Mouse (Mus musculus) myocyte (in vitro differentiated cells): ENCODE measurements around the gene Sergef. TPM values are rescaled to one million over a fixed set of nuclear protein-coding genes. Genes with fewer than 3 reads are reported as not detected.

ENCODE experiments used
- H3K27me3 ChIP-seq: one replicate; pipeline ENCODE4 v1.6.1; 2011; ENCODE audit not compliant: control insufficient read depth, insufficient read depth, insufficient read length
- H3K36me3 ChIP-seq: one replicate; pipeline ENCODE4 v1.6.1; 2011; ENCODE audit not compliant: control insufficient read depth, insufficient read depth
- H3K4me2 ChIP-seq: one replicate; pipeline ENCODE4 v1.6.1; 2011; ENCODE audit warnings: low read depth, control low read depth
- H3K4me3 ChIP-seq: one replicate; pipeline ENCODE4 v1.5.1; 2011; ENCODE audit warnings: mild to moderate bottlenecking, control low read depth, moderate library complexity
- H3K79me2 ChIP-seq: one replicate; pipeline ENCODE4 v1.6.1; 2011; ENCODE audit not compliant: control insufficient read depth, insufficient read depth
- H3ac ChIP-seq: one replicate; pipeline ENCODE4 v1.6.1; 2011; ENCODE audit not compliant: control insufficient read depth, insufficient read length
- CEBPB ChIP-seq: IDR thresholded peaks from 2 replicates; pipeline ENCODE4 v1.6.1; 2011; ENCODE audit warnings: mild to moderate bottlenecking, moderate library complexity; ENCODE audit not compliant: poor library complexity, insufficient read depth, severe bottlenecking
- E2F4 ChIP-seq: IDR thresholded peaks from one replicate; pipeline ENCODE4 v1.6.1; 2011; ENCODE audit warnings: mild to moderate bottlenecking, control low read depth, moderate library complexity; ENCODE audit not compliant: insufficient read depth
- MAX ChIP-seq: IDR thresholded peaks from one replicate; pipeline ENCODE4 v1.6.1; 2011; ENCODE audit warnings: low read depth, mild to moderate bottlenecking, control low read depth
- MYOD1 ChIP-seq, 3 experiments: IDR thresholded peaks; one replicate each; pipeline ENCODE4 v1.6.1; 2011; ENCODE audit warnings: control low read depth in 2 of 3, low read depth in 2 of 3, mild to moderate bottlenecking in 2 of 3, moderate library complexity in 1 of 3; ENCODE audit not compliant: insufficient read length in 2 of 3, control insufficient read depth in 1 of 3
- MYOG ChIP-seq, 3 experiments: IDR thresholded peaks; one replicate each; pipeline ENCODE4 v1.6.1; 2011; ENCODE audit warnings: control low read depth in 2 of 3, low read depth in 2 of 3, mild to moderate bottlenecking in 2 of 3; ENCODE audit not compliant: insufficient read length in 2 of 3, control insufficient read depth in 1 of 3, insufficient read depth in 1 of 3
- POLR2A ChIP-seq: IDR thresholded peaks from one replicate; pipeline ENCODE4 v1.6.1; 2011; ENCODE audit warnings: low read depth, mild to moderate bottlenecking, control low read depth, moderate library complexity; ENCODE audit not compliant: insufficient read length
- POLR2AphosphoS2 ChIP-seq: IDR thresholded peaks from one replicate; pipeline ENCODE4 v1.6.1; 2011; ENCODE audit warnings: low read depth, control low read depth; ENCODE audit not compliant: insufficient read length
- REST ChIP-seq: IDR thresholded peaks from one replicate; pipeline ENCODE4 v1.6.1; 2011; ENCODE audit warnings: mild to moderate bottlenecking, control low read depth, moderate library complexity; ENCODE audit not compliant: insufficient read depth, insufficient read length
- SRF ChIP-seq: IDR thresholded peaks from one replicate; pipeline ENCODE4 v1.6.1; 2011; ENCODE audit warnings: low read depth; ENCODE audit not compliant: control insufficient read depth, insufficient read length
- TCF12 ChIP-seq: IDR thresholded peaks from one replicate; pipeline ENCODE4 v1.6.1; 2011; ENCODE audit warnings: mild to moderate bottlenecking, control low read depth; ENCODE audit not compliant: poor library complexity, insufficient read depth, severe bottlenecking
- TCF3 ChIP-seq: IDR thresholded peaks from one replicate; pipeline ENCODE4 v1.6.1; 2011; ENCODE audit warnings: low read depth, control low read depth; ENCODE audit not compliant: insufficient read length
- USF1 ChIP-seq: IDR thresholded peaks from one replicate; pipeline ENCODE4 v1.6.1; 2011; ENCODE audit warnings: low read depth, mild to moderate bottlenecking, control low read depth, moderate library complexity
- polyA plus RNA-seq: library from polyadenylated mRNA; unstranded; fragments of >200 nt; fragmentation: generic; extraction: Trizol; gene quantifications from one replicate; pipeline ENCODE4 v1.2.1, GENCODE M21; 2012; ENCODE audit warnings: missing spikeins

The Sergef gene
- polyA plus RNA-seq, 1 experiment = 13.9 TPM

DNA sequence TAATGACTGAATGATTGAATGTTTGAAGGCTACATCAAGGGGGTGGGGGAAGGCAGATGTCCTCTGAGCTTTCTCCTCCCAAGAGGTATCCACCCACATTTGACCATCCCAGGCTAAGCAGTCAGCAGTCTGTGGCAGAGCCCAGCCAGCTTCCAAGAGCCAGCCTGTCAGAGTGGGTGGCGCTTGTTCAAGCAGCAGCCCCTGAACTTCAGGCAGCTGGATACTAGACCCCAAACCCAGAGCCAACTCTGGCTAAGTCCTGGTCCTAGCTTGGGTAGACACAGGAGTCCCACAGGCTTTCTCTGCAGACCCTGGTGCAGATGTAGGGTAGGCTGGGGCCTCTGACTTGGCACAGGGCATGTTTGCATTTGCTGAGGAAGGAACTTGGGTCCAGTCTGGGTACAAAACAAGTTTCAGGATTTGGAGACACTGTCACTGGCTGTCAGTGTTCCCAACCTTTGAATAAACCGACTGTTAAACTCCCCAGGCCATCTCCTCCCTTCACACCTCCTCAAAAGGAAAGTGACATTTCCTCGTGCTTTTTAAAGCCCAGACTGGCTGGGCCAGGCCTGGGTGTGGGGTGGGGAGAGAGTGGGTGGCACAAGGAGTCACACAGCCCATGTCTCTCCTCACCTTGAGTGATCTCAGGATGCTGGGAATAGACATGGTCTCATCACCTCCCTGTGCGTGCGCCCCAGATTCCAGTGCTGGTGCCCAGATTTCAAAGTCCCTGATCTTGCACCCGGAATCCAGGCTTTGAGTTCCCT is 225.5 kb downstream of the Sergef start:
- Histone ChIP-seq H3ac (no peak overlapping the region), H3K4me2 (no peak overlapping the region), H3K79me2 (no peaks in the 10 kb centered on the region), H3K27me3 (peaks cover 69% of the 10 kb centered on the region), H3K4me3 (no peak overlapping the region), H3K36me3 (no peaks in the 10 kb centered on the region)
- TF ChIP-seq SRF = no peak
- no peak for TF ChIP-seq REST

DNA sequence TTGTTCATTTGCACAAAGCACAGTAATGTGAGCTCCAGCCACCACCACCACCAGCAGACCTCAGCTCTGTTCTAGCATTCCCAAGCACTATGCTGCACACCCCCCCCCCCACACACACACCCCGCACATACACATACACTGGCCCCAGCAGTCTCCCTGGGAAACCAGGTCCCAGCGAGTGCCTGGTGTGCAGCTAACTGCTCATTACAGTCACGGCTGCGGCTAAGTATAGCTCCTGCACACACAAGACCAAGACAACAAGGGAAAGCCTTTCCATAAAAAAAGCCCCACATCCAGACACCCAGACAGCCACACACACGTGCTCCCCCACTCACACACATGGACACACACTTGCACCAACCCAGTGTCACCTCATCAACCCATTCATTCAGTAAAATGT is 226.8 kb downstream of the Sergef start:
- TF ChIP-seq MYOD1 (IDR thresholded peaks at IDR 0.05; ENCODE audit: control insufficient read depth in 1 of 3, insufficient read length in 2 of 3, low read depth in 2 of 3) (no peak), USF1 (no peak), TCF3 (no peak), POLR2AphosphoS2 (no peak), POLR2A (no peak), TCF12 (no peak), CEBPB (no peak), E2F4 (no peak), MYOG (IDR thresholded peaks at IDR 0.05; ENCODE audit: control insufficient read depth in 1 of 3, insufficient read depth in 1 of 3, insufficient read length in 2 of 3, low read depth in 2 of 3) (no peak), REST (no peak)
- H3K36me3 ChIP-seq = no peaks in the 10 kb centered on the region
- no peak overlapping the region for H3ac ChIP-seq
- H3K4me2 ChIP-seq = no peak overlapping the region
- H3K27me3 ChIP-seq = peaks cover 56% of the 10 kb centered on the region
- H3K79me2 ChIP-seq = no peaks in the 10 kb centered on the region
- no peak overlapping the region for H3K4me3 ChIP-seq

DNA sequence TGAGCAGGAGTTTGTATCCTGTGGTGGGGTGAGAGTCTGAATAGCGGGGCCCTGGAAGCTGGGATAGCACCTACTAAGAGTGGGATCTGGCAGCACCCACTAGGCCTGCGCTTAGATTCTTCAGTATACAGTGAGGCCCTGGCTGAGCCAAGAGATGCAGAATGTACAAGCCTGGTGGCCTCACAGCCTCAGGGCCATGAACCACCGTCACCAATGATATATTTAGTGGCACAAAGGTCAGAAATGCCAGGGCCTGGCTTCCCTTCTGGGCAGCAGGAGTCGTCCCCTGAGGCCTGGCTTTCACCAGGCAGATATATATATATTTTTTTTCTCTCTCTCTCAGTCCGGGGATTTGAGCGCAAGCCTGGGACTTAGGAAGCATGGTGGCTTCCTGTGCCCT is 228.9 kb downstream of the Sergef start:
- Histone ChIP-seq H3K4me2 (no peak overlapping the region), H3ac (no peak overlapping the region), H3K79me2 (no peaks in the 10 kb centered on the region), H3K36me3 (no peaks in the 10 kb centered on the region), H3K27me3 (peaks cover 56% of the 10 kb centered on the region), H3K4me3 (no peak overlapping the region)
- no peak for TF ChIP-seq TCF12
- TF ChIP-seq CEBPB = no peak
- no peak for TF ChIP-seq USF1
- TF ChIP-seq SRF = no peak

DNA sequence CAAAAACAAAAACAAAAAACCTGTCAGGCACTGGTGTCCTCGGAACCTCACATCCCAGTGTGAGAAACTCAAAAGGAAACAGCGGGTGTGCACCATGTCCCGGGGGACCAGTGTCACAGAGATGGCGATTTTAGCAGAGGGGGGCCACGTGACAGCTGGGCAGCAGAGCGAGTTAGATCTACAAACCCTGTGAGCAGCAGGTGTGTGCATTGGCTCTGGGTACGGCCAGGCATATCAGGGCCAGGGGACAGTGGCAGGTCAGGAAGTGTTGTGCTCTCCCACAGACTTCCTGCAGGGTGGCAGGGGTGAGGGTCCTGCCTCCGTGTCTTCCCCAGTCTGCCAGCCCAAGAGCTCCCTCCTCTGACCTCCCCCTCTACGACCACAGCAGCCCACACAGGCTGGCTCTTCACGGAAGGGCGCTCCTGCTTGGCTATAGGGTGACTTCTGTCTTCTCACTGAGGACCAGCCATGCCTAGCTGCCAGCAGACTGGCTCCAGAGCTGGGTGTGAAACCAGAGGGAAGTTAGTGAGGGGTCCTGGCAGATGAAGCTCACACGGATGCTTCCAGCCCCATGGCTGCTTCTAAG is 230.3 kb downstream of the Sergef start:
- TF ChIP-seq MAX (no peak), MYOD1 (IDR thresholded peaks at IDR 0.05; ENCODE audit: control insufficient read depth in 1 of 3, insufficient read length in 2 of 3, low read depth in 2 of 3) (peak in 1 of 3 experiments; percentile 52)
- no peaks in the 10 kb centered on the region for H3K36me3 ChIP-seq
- no peak overlapping the region for H3K4me2 ChIP-seq
- H3ac ChIP-seq = no peak overlapping the region
- H3K79me2 ChIP-seq = no peaks in the 10 kb centered on the region
- H3K27me3 ChIP-seq = peaks cover 56% of the 10 kb centered on the region
- no peak overlapping the region for H3K4me3 ChIP-seq

DNA sequence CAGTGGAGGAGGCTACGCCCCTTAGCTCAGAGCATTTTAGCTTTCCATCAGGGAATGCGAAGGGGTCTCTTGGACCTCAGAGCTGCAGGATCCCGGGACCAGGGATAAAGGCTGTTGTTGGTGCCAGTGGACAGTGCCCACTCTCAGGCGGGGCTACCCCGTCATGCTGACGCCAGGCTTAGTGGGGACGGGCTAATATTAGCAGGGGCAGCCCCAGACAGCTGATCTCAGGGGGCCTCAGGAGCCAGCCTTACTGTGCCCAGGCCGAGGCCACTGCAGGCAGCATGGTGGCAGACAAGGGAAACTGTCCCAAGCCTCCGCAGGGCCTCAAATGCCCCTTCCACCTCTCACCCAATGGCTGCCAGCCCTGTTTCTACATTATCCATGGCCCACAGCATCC is 231.0 kb downstream of the Sergef start:
- Histone ChIP-seq H3ac (no peak overlapping the region), H3K27me3 (peaks cover 52% of the 10 kb centered on the region), H3K36me3 (no peaks in the 10 kb centered on the region), H3K4me2 (no peak overlapping the region), H3K4me3 (no peak overlapping the region), H3K79me2 (no peaks in the 10 kb centered on the region)
- TF ChIP-seq TCF12 (no peak), MAX (no peak), POLR2AphosphoS2 (no peak), E2F4 (no peak), MYOD1 (IDR thresholded peaks at IDR 0.05; ENCODE audit: control insufficient read depth in 1 of 3, insufficient read length in 2 of 3, low read depth in 2 of 3) (peak in 1 of 3 experiments; percentile 31), SRF (no peak)

DNA sequence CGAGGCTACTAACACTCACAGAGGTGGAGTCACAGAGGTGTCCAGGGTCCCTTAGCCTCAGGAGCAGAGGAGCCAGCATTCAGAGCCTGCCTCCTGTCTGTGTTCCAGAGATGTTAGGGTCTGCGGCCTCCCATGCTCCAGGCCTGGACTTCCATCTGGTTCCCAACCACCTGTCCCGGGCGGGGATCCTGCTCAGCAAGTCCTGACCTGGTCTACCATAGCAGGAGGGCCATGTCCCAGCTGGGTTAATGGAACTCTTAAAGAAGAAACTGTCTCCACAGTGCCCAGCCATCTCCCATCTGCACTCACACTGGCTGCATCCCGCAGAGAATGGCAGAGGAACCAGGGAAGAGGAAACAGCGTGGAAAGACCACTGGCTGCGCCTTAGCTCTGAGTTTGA is 234.9 kb downstream of the Sergef start:
- no peak overlapping the region for H3K4me2 ChIP-seq
- no peaks in the 10 kb centered on the region for H3K36me3 ChIP-seq
- H3K27me3 ChIP-seq = peaks cover 48% of the 10 kb centered on the region
- no peak overlapping the region for H3ac ChIP-seq
- H3K4me3 ChIP-seq = no peak overlapping the region
- H3K79me2 ChIP-seq = no peaks in the 10 kb centered on the region
- TF ChIP-seq POLR2AphosphoS2 (no peak), MYOG (IDR thresholded peaks at IDR 0.05; ENCODE audit: control insufficient read depth in 1 of 3, insufficient read depth in 1 of 3, insufficient read length in 2 of 3, low read depth in 2 of 3) (no peak), CEBPB (no peak), E2F4 (no peak), TCF3 (no peak), POLR2A (no peak), MYOD1 (IDR thresholded peaks at IDR 0.05; ENCODE audit: control insufficient read depth in 1 of 3, insufficient read length in 2 of 3, low read depth in 2 of 3) (no peak), SRF (no peak), REST (no peak), MAX (no peak), TCF12 (no peak), USF1 (no peak)
